Mouse (Mus musculus): Measurements from ENCODE around the gene Sdf4.

GRCm38 (mm10) chr4:155993606-155994005 lies 934 bp downstream of the Sdf4 start:
- no peak for TF ChIP-seq POLR2A (IDR thresholded peaks at IDR 0.05; ENCODE audit: control insufficient read depth, extremely low read depth, insufficient read depth, low read length, poor library complexity)
- no peak for TF ChIP-seq CTCF (IDR thresholded peaks at IDR 0.05; ENCODE audit: borderline replicate concordance, control insufficient read depth, extremely low read depth, insufficient read depth, low read length, poor library complexity)

All from thymus, adult 2 months (tissue).